13 mouse cellular contexts compared by ENCODE assay signal in the genomic region with DNA sequence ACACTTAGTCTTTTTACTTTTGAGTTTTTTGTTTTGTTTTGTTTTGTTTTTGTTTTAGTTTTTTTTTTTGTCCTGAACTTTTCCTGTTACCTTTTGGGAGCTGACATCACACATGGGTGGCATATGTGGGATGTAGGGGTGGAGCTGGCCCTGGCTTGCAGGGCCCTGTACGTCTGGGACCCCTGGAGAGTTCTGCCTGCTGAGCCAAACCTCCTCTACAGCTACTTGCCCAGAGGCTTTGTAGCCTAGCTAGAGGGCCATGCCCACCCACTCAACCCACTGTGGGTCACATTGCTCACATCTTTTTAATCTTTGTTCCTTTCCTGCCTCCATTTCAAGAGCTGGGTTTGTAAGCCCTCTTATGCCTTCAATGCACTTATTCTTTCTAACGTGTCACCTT. TPM values are rescaled to one million over a fixed set of nuclear protein-coding genes. Genes with fewer than 3 reads are reported as not detected.
DNase-seq lines count a peak whose midpoint lies in the region; ATAC-seq lines count a peak whose summit lies in the region.
"Had no signal": no experiment of that assay in that cellular context is flagged by ENCODE, and none has a peak within 500 bp of the region (broad histone marks: within the 10 kb centered on the region; RNA-seq: fewer than 3 reads in every experiment).

No protein-coding gene starts in this region.

- peak overlapping the region; percentile 97; the same call in 1 of the 2 replicates for H3K27ac ChIP-seq in embryonic facial prominence, embryonic 14.5 days (replicated peaks; ENCODE audit: low read depth, low read length)
- H3K27ac ChIP-seq in embryonic facial prominence, embryonic 10.5 days (replicated peaks): no peak overlapping the region; the same call in 1 of the 2 replicates
- 0 out of 2 replicates have a peak overlapping the region, but pooled peaks have one; percentile 6 for H3K27ac ChIP-seq in kidney, embryonic 16.5 days (ENCODE audit: low read length)
- H3K27ac ChIP-seq in limb, embryonic 10.5 days: no peak overlapping the region
- H3K27ac ChIP-seq in stomach, embryonic 16.5 days (ENCODE audit: low read length): no peak overlapping the region

- peaks cover 18% of the 10 kb centered on the region for H3K4me1 ChIP-seq in embryonic facial prominence, embryonic 14.5 days (ENCODE audit: control insufficient read depth, insufficient read depth, low read length)
- peaks cover 29% of the 10 kb centered on the region for H3K4me1 ChIP-seq in embryonic facial prominence, embryonic 10.5 days
- peaks cover 21% of the 10 kb centered on the region for H3K4me1 ChIP-seq in kidney, embryonic 16.5 days (ENCODE audit: insufficient read depth, low read length)
- peaks cover 30% of the 10 kb centered on the region for H3K4me1 ChIP-seq in limb, embryonic 10.5 days
- H3K4me1 ChIP-seq in stomach, embryonic 16.5 days (ENCODE audit: control insufficient read depth, insufficient read depth, low read length): peaks cover 19% of the 10 kb centered on the region

- no peak for DNase-seq in embryonic facial prominence, embryonic 14.5 days (ENCODE audit: low spot score)
- no peak for DNase-seq in embryonic facial prominence, embryonic 10.5 days (ENCODE audit: low spot score)
- DNase-seq in kidney, adult 11 months: no peak
- no peak for DNase-seq in limb, embryonic 10.5 days (ENCODE audit: low spot score)
- DNase-seq in layer of hippocampus, adult 18-20 months (ENCODE audit: low spot score in 2 of 2): no peak
- no peak for DNase-seq in embryo, embryonic 11 days
- DNase-seq: heart, postnatal 10 days; kidney, postnatal 10 days; thymus, adult 18-20 months had no signal

- H3K9ac ChIP-seq in embryonic facial prominence, embryonic 14.5 days (ENCODE audit: low read depth, low read length): no peak overlapping the region
- no peak overlapping the region for H3K9ac ChIP-seq in kidney, embryonic 16.5 days (replicated peaks; ENCODE audit: low read length)
- 0 out of 2 replicates have a peak overlapping the region, but pooled peaks have one; percentile 15 for H3K9ac ChIP-seq in stomach, embryonic 16.5 days (ENCODE audit: low read length)

- ATAC-seq in embryonic facial prominence, embryonic 14.5 days (ENCODE audit: low read depth): no peak
- no peak for ATAC-seq in kidney, embryonic 16.5 days (ENCODE audit: low FRiP score, low TSS enrichment)
- no peak for ATAC-seq in stomach, embryonic 16.5 days (ENCODE audit: insufficient read depth, low FRiP score)

- H3K9me3 ChIP-seq in embryonic facial prominence, embryonic 14.5 days (ENCODE audit: control insufficient read depth, low read length): no peaks in the 10 kb centered on the region
- H3K9me3 ChIP-seq in embryonic facial prominence, embryonic 10.5 days: no peaks in the 10 kb centered on the region
- H3K9me3 ChIP-seq in kidney, embryonic 16.5 days (ENCODE audit: low read length): no peaks in the 10 kb centered on the region
- H3K9me3 ChIP-seq in limb, embryonic 10.5 days (replicated peaks): no peaks in the 10 kb centered on the region
- no peaks in the 10 kb centered on the region for H3K9me3 ChIP-seq in stomach, embryonic 16.5 days (replicated peaks; ENCODE audit: control insufficient read depth, low read length)

- H3K36me3 ChIP-seq in embryonic facial prominence, embryonic 14.5 days (ENCODE audit: control insufficient read depth, insufficient read depth, low read length): peaks cover 74% of the 10 kb centered on the region
- peaks cover 76% of the 10 kb centered on the region for H3K36me3 ChIP-seq in embryonic facial prominence, embryonic 10.5 days (replicated peaks)
- peaks cover 58% of the 10 kb centered on the region for H3K36me3 ChIP-seq in kidney, embryonic 16.5 days (ENCODE audit: insufficient read depth, low read length)
- H3K36me3 ChIP-seq in limb, embryonic 10.5 days: peaks cover 86% of the 10 kb centered on the region
- peaks cover 29% of the 10 kb centered on the region; the same call in 1 of the 2 replicates for H3K36me3 ChIP-seq in stomach, embryonic 16.5 days (ENCODE audit: control insufficient read depth, insufficient read depth, low read length)

- no peaks in the 10 kb centered on the region for H3K27me3 ChIP-seq in embryonic facial prominence, embryonic 14.5 days (replicated peaks; ENCODE audit: control insufficient read depth, insufficient read depth, low read length)
- H3K27me3 ChIP-seq in embryonic facial prominence, embryonic 10.5 days (replicated peaks; ENCODE audit: low read depth, poor library complexity, severe bottlenecking): no peaks in the 10 kb centered on the region
- no peaks in the 10 kb centered on the region for H3K27me3 ChIP-seq in kidney, embryonic 16.5 days (ENCODE audit: insufficient read depth, low read length)
- no peaks in the 10 kb centered on the region for H3K27me3 ChIP-seq in limb, embryonic 10.5 days (ENCODE audit: low read depth, poor library complexity, severe bottlenecking)
- no peaks in the 10 kb centered on the region for H3K27me3 ChIP-seq in stomach, embryonic 16.5 days (ENCODE audit: control insufficient read depth, insufficient read depth, low read length)

- H3K4me3 ChIP-seq in embryonic facial prominence, embryonic 14.5 days (ENCODE audit: low read depth, low read length): no peak overlapping the region
- H3K4me3 ChIP-seq in embryonic facial prominence, embryonic 10.5 days: no peak overlapping the region
- no peak overlapping the region for H3K4me3 ChIP-seq in kidney, embryonic 16.5 days (ENCODE audit: low read length)
- 0 out of 2 replicates have a peak overlapping the region, but pooled peaks have one; percentile 87 for H3K4me3 ChIP-seq in limb, embryonic 10.5 days
- no peak overlapping the region for H3K4me3 ChIP-seq in stomach, embryonic 16.5 days (replicated peaks; ENCODE audit: low read length)

- H3K4me2 ChIP-seq in embryonic facial prominence, embryonic 14.5 days (ENCODE audit: low read depth, low read length): no peak overlapping the region
- H3K4me2 ChIP-seq in kidney, embryonic 16.5 days (replicated peaks; ENCODE audit: low read depth, low read length): no peak overlapping the region
- no peak overlapping the region for H3K4me2 ChIP-seq in stomach, embryonic 16.5 days (ENCODE audit: low read depth, low read length)

- 70% methylated on average over 2 of the region's 2 CpGs for WGBS in embryonic facial prominence, embryonic 14.5 days
- WGBS in embryonic facial prominence, embryonic 10.5 days: 79% methylated on average over 2 of the region's 2 CpGs
- WGBS in kidney, embryonic 16.5 days: 74% methylated on average over 2 of the region's 2 CpGs
- 78% methylated on average over 2 of the region's 2 CpGs for WGBS in limb, embryonic 10.5 days
- 63% methylated on average over 2 of the region's 2 CpGs for WGBS in stomach, embryonic 16.5 days

RNA-seq across cellular contexts. Expression of a gene that starts 1.6 kb away (rescaled TPM):
- 52.2 and 66.7 TPM in 2 replicates for polyA plus RNA-seq in embryonic facial prominence, embryonic 14.5 days (2014; fragmentation: Nextera tagmentation; extraction: Ambion mirVana)
- 130 and 132 TPM in 2 replicates for polyA plus RNA-seq in embryonic facial prominence, embryonic 10.5 days (2016; fragmentation: Nextera tagmentation; extraction: Ambion mirVana)
- 104 and 120 TPM in 2 replicates for polyA plus RNA-seq in kidney, embryonic 16.5 days (2015; fragmentation: Nextera tagmentation; extraction: Ambion mirVana)
- polyA plus RNA-seq in limb, embryonic 10.5 days (2016; fragmentation: Nextera tagmentation; extraction: Ambion mirVana): 145 and 157 TPM in 2 replicates
- 75.8 and 84.7 TPM in 2 replicates for polyA plus RNA-seq in stomach, embryonic 16.5 days (2015; fragmentation: Nextera tagmentation; extraction: Ambion mirVana)
- total RNA-seq in layer of hippocampus, adult 18-20 months (2021): 10 to 100 TPM; 39.1 to 48.2 TPM

RNA-seq across cellular contexts. Expression of a gene that starts 14.9 kb away (rescaled TPM):
- polyA plus RNA-seq in embryonic facial prominence, embryonic 14.5 days (2014; fragmentation: Nextera tagmentation; extraction: Ambion mirVana): 635 and 636 TPM in 2 replicates
- polyA plus RNA-seq in embryonic facial prominence, embryonic 10.5 days (2016; fragmentation: Nextera tagmentation; extraction: Ambion mirVana): 251 and 255 TPM in 2 replicates
- polyA plus RNA-seq in kidney, embryonic 16.5 days (2015; fragmentation: Nextera tagmentation; extraction: Ambion mirVana): 643 and 698 TPM in 2 replicates
- 267 and 310 TPM in 2 replicates for polyA plus RNA-seq in limb, embryonic 10.5 days (2016; fragmentation: Nextera tagmentation; extraction: Ambion mirVana)
- polyA plus RNA-seq in stomach, embryonic 16.5 days (2015; fragmentation: Nextera tagmentation; extraction: Ambion mirVana): 638 and 686 TPM in 2 replicates
- 100 to 1,000 TPM; 459 to 481 TPM for total RNA-seq in layer of hippocampus, adult 18-20 months (2021)

RNA-seq across cellular contexts. Expression of a gene that starts 27.0 kb away (rescaled TPM):
- 14.7 and 18.2 TPM in 2 replicates for polyA plus RNA-seq in embryonic facial prominence, embryonic 14.5 days (2014; fragmentation: Nextera tagmentation; extraction: Ambion mirVana)
- 0.60 and 0.77 TPM in 2 replicates for polyA plus RNA-seq in embryonic facial prominence, embryonic 10.5 days (2016; fragmentation: Nextera tagmentation; extraction: Ambion mirVana)
- polyA plus RNA-seq in kidney, embryonic 16.5 days (2015; fragmentation: Nextera tagmentation; extraction: Ambion mirVana): 6.0 and 6.9 TPM in 2 replicates
- 0.88 and 1.9 TPM in 2 replicates for polyA plus RNA-seq in limb, embryonic 10.5 days (2016; fragmentation: Nextera tagmentation; extraction: Ambion mirVana)
- 18.3 and 18.5 TPM in 2 replicates for polyA plus RNA-seq in stomach, embryonic 16.5 days (2015; fragmentation: Nextera tagmentation; extraction: Ambion mirVana)
- total RNA-seq in layer of hippocampus, adult 18-20 months (2021): under 1 TPM in 1 of 2 experiments, not detected in 1; 0.07 TPM
- total RNA-seq: megakaryocyte, adult 5-6 weeks had no signal
- polyA plus RNA-seq: erythroblast, embryonic 14.5 days had no signal

RNA-seq across cellular contexts. Expression of a gene that starts 38.7 kb away (rescaled TPM):
- polyA plus RNA-seq in embryonic facial prominence, embryonic 14.5 days (2014; fragmentation: Nextera tagmentation; extraction: Ambion mirVana): 1.9 and 2.0 TPM in 2 replicates
- 1.0 and 1.5 TPM in 2 replicates for polyA plus RNA-seq in embryonic facial prominence, embryonic 10.5 days (2016; fragmentation: Nextera tagmentation; extraction: Ambion mirVana)
- polyA plus RNA-seq in kidney, embryonic 16.5 days (2015; fragmentation: Nextera tagmentation; extraction: Ambion mirVana): 9.2 and 9.8 TPM in 2 replicates
- 0.94 and 1.0 TPM in 2 replicates for polyA plus RNA-seq in limb, embryonic 10.5 days (2016; fragmentation: Nextera tagmentation; extraction: Ambion mirVana)
- polyA plus RNA-seq in stomach, embryonic 16.5 days (2015; fragmentation: Nextera tagmentation; extraction: Ambion mirVana): 10.0 and 10.1 TPM in 2 replicates
- total RNA-seq in layer of hippocampus, adult 18-20 months (2021): under 1 TPM; 0.28 to 0.40 TPM
- total RNA-seq: megakaryocyte, adult 5-6 weeks had no signal

Comparison
In these comparisons a context has a peak if more than half of its experiments do, and no peak if none do; other contexts are left out.
1. H3K27ac ChIP-seq: peak in embryonic facial prominence, embryonic 14.5 days (single experiment) and kidney, embryonic 16.5 days (single experiment); none in embryonic facial prominence, embryonic 10.5 days (single experiment), limb, embryonic 10.5 days (single experiment) and stomach, embryonic 16.5 days (single experiment).